Mouse (Mus musculus) heart, embryonic 14.5 days (tissue): ENCODE measurements around the gene Nmnat2. TPM values are rescaled to one million over a fixed set of nuclear protein-coding genes. Genes with fewer than 3 reads are reported as not detected.
A peak's percentile ranks its signal among the peaks of the same experiment; 100 is the strongest.

Experiments
- ATAC-seq: fragments of 200-750 bp; cut with Nextera tagmentation; 2 replicates; pipeline ENCODE4 v1.8.0; 2017; ENCODE audit warnings: low read depth, moderate TSS enrichment; ENCODE audit not compliant: insufficient number of reproducible peaks, insufficient read depth, low FRiP score
- H3K27ac ChIP-seq, 2 experiments: fragments of 200-500 bp in 1 of 2; fragments of 300-500 bp in 1 of 2; sonication (generic) in 1 of 2; replicated peaks in 1 of 2; 2 replicates each; pipeline ENCODE4 v1.5.1; 2012 to 2014; ENCODE audit warnings: low read depth in 2 of 2, low read length in 2 of 2, control low read depth in 1 of 2, mild to moderate bottlenecking in 1 of 2, mixed read lengths in 1 of 2; ENCODE audit not compliant: control insufficient read depth in 1 of 2, insufficient read depth in 1 of 2
- H3K27me3 ChIP-seq: fragments of 300-500 bp; sonication (generic); 2 replicates; pipeline ENCODE4 v1.6.1; 2014; ENCODE audit warnings: mild to moderate bottlenecking, low read length, control low read depth; ENCODE audit not compliant: control insufficient read depth, insufficient read depth
- H3K36me3 ChIP-seq: fragments of 300-500 bp; sonication (generic); 2 replicates; pipeline ENCODE4 v1.6.1; 2014; ENCODE audit warnings: mild to moderate bottlenecking, control low read depth, low read length, mixed read lengths; ENCODE audit not compliant: control insufficient read depth, insufficient read depth
- H3K4me1 ChIP-seq, 2 experiments: fragments of 200-500 bp in 1 of 2; fragments of 300-500 bp in 1 of 2; sonication (generic) in 1 of 2; 2 replicates each; pipeline ENCODE4 v1.6.1; 2012 to 2014; ENCODE audit warnings: low read length in 2 of 2, control low read depth in 1 of 2, mixed read lengths in 1 of 2; ENCODE audit not compliant: control insufficient read depth in 2 of 2, insufficient read depth in 2 of 2
- H3K4me2 ChIP-seq: fragments of 300-500 bp; sonication (generic); 2 replicates; pipeline ENCODE4 v1.6.1; 2014; ENCODE audit warnings: mild to moderate bottlenecking, low read length
- H3K4me3 ChIP-seq, 2 experiments: fragments of 200-500 bp in 1 of 2; fragments of 300-500 bp in 1 of 2; sonication (generic) in 1 of 2; 2 replicates each; pipeline ENCODE4 v1.5.1; 2012 to 2014; ENCODE audit warnings: low read length in 2 of 2, mild to moderate bottlenecking in 2 of 2, control low read depth in 1 of 2, low read depth in 1 of 2, moderate library complexity in 1 of 2; ENCODE audit not compliant: control insufficient read depth in 1 of 2, insufficient read depth in 1 of 2
- H3K9ac ChIP-seq: fragments of 300-500 bp; sonication (generic); 2 replicates; pipeline ENCODE4 v1.6.1; 2014; ENCODE audit warnings: mild to moderate bottlenecking, low read length
- H3K9me3 ChIP-seq: fragments of 300-500 bp; sonication (generic); 2 replicates; pipeline ENCODE4 v1.6.1; 2016; ENCODE audit warnings: low read length, control low read depth; ENCODE audit not compliant: control insufficient read depth
- WGBS: fragments of 180-500 bp; shearing (Covaris S2); extraction: QIAGEN DNeasy Blood & Tissue Kit; methylation state at CpG from one replicate; pipeline ENCODE4 v1.1.7; 2014; 5-methylcytosine and 5-hydroxymethylcytosine counted together
- polyA plus RNA-seq: library from polyadenylated mRNA; unstranded; fragments of >200 nt; fragmentation: Nextera tagmentation; extraction: Ambion mirVana; gene quantifications from 2 replicates; pipeline ENCODE4 v1.2.1, GENCODE M21; 2014

Gene Nmnat2
- polyA plus RNA-seq, 1 experiment from 2014 or later: 1.1 TPM

DNA sequence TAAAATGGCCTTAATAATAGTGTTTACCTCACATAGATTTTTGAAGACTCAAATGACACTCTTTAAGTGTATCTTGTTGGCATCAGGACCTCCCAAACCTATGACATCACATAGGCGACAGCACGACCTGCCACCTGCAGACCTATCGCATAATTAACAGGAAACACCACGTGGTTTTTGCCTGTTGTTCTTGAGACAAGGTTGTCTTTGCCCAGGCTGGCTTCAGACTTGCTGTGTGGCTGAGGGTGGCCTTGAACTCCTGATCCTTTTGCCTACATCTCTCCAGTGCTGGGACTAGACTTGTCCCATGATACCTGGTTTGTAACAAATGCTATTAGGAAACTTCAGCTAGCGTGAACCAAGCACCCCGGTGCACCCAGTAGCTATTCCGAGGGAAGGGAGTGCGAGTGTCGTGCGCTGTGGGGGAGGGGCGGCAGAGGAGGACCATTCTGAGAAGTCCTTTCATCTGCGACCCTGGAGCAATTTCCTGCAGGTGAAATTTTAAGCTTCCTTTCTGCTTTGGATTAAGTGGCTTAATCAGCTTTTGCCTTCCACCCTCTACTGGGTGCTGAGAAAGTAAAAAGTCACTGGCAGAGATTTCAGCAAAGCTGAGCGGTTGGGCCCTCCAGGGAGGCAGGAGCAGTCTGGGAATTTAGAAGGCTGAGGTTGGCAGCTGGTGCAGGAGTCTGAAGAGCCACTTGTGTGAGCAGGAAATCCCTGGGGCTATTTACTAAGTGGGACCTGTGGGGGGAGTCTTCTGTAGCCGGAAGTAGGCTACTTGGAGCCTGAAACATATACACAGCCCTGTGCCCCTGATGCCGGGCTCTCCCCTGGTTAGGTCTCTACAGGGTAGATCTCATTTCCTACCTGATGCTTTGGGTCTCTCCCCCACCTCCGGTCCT is 141.3 kb downstream of the Nmnat2 start:
- Histone ChIP-seq H3K36me3 (no peaks in the 10 kb centered on the region), H3K4me1 (peaks cover 24 to 30% of the 10 kb centered on the region in 2 experiments), H3K27ac (no peak overlapping the region; a peak in 1 of 4 replicates), H3K9me3 (no peaks in the 10 kb centered on the region), H3K4me2 (no peak overlapping the region), H3K4me3 (no peak overlapping the region), H3K27me3 (no peaks in the 10 kb centered on the region), H3K9ac (no peak overlapping the region; the same call in 1 of the 2 replicates)
- 21% methylated on average over 16 of the region's 16 CpGs for WGBS
- no peak for ATAC-seq

- WGBS: 86% methylated on average over 6 of the region's 6 CpGs
- H3K4me3 ChIP-seq: no peak overlapping the region
- ATAC-seq: no peak
- H3K4me1 ChIP-seq: peaks cover 20 to 26% of the 10 kb centered on the region in 2 experiments
- H3K36me3 ChIP-seq: no peaks in the 10 kb centered on the region
- no peak overlapping the region for H3K4me2 ChIP-seq
- H3K27ac ChIP-seq: no peak overlapping the region
- H3K9me3 ChIP-seq: no peaks in the 10 kb centered on the region
- no peak overlapping the region for H3K9ac ChIP-seq
- no peaks in the 10 kb centered on the region for H3K27me3 ChIP-seq
Observed at GRCm38 (mm10) chr1:153097017-153097675, 142.4 kb downstream of the Nmnat2 start.

DNA sequence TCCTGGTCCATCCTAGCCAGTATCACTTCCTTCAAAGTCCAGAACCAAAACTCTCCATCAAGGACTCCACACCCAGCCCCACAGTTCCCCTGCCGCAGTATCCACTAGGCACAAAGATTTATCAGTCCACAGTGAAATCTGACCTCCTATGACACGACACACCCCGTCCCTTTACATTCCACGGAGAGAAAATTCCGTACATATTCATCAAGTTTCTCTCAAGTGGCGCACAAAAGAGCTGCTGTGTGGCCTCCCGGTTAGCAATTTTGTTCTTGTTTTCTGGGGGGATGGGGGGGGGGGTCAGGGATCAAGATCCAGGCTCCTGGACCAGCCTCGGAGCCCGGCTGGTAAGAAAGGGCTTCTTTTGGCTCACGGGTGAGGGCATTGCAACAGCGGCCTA is 143.8 kb downstream of the Nmnat2 start:
- Histone ChIP-seq H3K36me3 (no peaks in the 10 kb centered on the region), H3K27ac (no peak overlapping the region), H3K4me3 (no peak overlapping the region), H3K9me3 (no peaks in the 10 kb centered on the region), H3K27me3 (no peaks in the 10 kb centered on the region), H3K9ac (no peak overlapping the region), H3K4me1 (peaks cover 20 to 24% of the 10 kb centered on the region in 2 experiments), H3K4me2 (no peak overlapping the region)
- WGBS: 51% methylated on average over 11 of the region's 11 CpGs
- ATAC-seq: no peak

- H3K27ac ChIP-seq: peak overlapping the region; percentile 80 to 84
- no peak overlapping the region for H3K4me3 ChIP-seq
- H3K9ac ChIP-seq: 0 out of 2 replicates have a peak overlapping the region, but pooled peaks have one; percentile 11
- WGBS: 34% methylated on average over 9 of the region's 9 CpGs
- H3K9me3 ChIP-seq: no peaks in the 10 kb centered on the region
- H3K27me3 ChIP-seq: no peaks in the 10 kb centered on the region
- no peaks in the 10 kb centered on the region for H3K36me3 ChIP-seq
- peak overlapping the region; percentile 21; the same call in 1 of the 2 replicates for H3K4me2 ChIP-seq
- ATAC-seq: no peak
- peaks cover 20 to 28% of the 10 kb centered on the region in 2 experiments for H3K4me1 ChIP-seq
Observed at GRCm38 (mm10) chr1:153100912-153101311, 146.1 kb downstream of the Nmnat2 start.

DNA sequence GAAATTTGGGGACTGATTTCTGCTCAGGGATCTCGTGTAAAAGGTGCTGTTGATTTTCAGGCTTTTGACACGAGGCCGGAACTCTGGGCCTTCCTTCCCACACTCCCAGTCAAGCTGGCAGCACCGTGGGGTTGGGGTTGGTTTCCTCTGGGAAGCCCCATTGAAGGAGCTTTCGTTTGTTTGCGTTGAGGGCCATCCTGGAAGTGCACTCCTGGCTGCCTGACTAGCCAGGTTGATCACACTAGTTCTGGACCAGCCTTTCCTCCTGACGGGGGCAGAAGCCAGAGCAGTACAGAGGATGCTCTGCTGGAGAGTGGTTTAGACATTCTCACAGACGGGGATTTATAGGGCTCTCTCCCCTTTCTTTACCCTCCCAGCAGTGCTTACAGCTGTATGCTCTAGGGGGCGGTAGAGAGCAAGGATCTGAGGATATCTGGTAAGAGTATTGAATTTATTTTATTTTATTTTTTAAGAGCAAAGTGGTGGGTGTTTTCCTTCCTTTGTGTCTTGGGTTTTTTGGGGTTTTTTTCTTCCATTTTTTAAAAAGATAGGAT is 146.6 kb downstream of the Nmnat2 start:
- Histone ChIP-seq H3K36me3 (no peaks in the 10 kb centered on the region), H3K9me3 (no peaks in the 10 kb centered on the region), H3K4me2 (peak overlapping the region; percentile 21; the same call in 1 of the 2 replicates), H3K4me3 (no peak overlapping the region), H3K4me1 (peaks cover 20 to 27% of the 10 kb centered on the region in 2 experiments), H3K9ac (0 out of 2 replicates have a peak overlapping the region, but pooled peaks have one; percentile 11), H3K27ac (peak overlapping the region; percentile 80 to 84), H3K27me3 (no peaks in the 10 kb centered on the region)
- peak; percentile 66 for ATAC-seq
- 31% methylated on average over 9 of the region's 9 CpGs for WGBS

DNA sequence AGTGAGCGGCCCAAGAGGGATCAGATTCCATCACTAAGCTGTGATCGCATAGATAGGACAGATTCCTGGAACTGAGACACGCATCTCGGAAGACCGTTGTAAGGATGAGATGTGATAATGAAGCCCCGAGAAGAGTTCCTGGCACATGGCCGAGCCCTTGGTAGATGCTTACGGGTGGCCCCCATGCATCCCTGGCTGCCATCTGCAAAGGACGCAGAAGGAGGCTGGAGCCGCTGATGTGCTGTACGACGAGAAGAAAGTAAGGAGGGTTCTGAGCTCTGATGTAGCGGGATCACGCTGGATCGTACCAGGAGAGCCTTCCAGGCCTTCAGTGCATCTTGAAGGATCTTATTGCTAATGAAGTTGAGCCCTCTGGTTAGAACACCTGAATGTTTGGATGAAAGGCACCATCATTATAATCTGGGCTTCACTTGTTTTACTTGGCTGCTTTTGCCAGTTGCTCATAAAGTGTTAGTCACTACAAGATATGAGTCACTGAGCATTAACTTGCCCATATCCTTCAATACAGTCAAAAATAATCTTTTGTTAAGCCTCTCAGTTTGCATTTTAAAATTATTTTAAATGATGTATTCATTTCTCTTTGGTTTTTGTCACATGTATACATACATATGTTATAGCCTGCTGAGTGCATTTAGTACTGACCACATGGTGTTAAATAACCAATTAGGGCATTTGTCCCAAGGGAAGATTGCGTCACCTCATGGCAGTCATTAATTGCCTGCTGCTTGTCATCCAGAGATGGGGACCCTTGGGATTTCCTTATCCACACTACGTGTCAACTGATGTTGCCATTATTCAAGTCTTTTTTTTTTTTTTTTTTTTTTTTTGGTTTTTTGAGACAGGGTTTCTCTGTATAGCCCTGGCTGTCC is 147.7 kb downstream of the Nmnat2 start:
- H3K4me2 ChIP-seq: no peak overlapping the region
- H3K4me1 ChIP-seq: peaks cover 22 to 25% of the 10 kb centered on the region in 2 experiments
- H3K36me3 ChIP-seq: no peaks in the 10 kb centered on the region
- no peak overlapping the region for H3K27ac ChIP-seq
- H3K27me3 ChIP-seq: no peaks in the 10 kb centered on the region
- H3K9ac ChIP-seq: no peak overlapping the region
- 91% methylated on average over 17 of the region's 17 CpGs for WGBS
- no peak overlapping the region for H3K4me3 ChIP-seq
- no peaks in the 10 kb centered on the region for H3K9me3 ChIP-seq
- no peak for ATAC-seq

GRCm38 (mm10) chr1:153103186-153103554 is 148.4 kb downstream of the Nmnat2 start:
- H3K4me1 ChIP-seq: peaks cover 22 to 29% of the 10 kb centered on the region in 2 experiments
- H3K4me2 ChIP-seq: no peak overlapping the region
- WGBS: 91% methylated on average over 8 of the region's 8 CpGs
- H3K9me3 ChIP-seq: no peaks in the 10 kb centered on the region
- no peak for ATAC-seq
- no peak overlapping the region for H3K27ac ChIP-seq
- H3K27me3 ChIP-seq: no peaks in the 10 kb centered on the region
- H3K4me3 ChIP-seq: no peak overlapping the region
- no peak overlapping the region for H3K9ac ChIP-seq
- no peaks in the 10 kb centered on the region for H3K36me3 ChIP-seq
